Mouse (Mus musculus): ENCODE data around the gene Ifna16.

DNA sequence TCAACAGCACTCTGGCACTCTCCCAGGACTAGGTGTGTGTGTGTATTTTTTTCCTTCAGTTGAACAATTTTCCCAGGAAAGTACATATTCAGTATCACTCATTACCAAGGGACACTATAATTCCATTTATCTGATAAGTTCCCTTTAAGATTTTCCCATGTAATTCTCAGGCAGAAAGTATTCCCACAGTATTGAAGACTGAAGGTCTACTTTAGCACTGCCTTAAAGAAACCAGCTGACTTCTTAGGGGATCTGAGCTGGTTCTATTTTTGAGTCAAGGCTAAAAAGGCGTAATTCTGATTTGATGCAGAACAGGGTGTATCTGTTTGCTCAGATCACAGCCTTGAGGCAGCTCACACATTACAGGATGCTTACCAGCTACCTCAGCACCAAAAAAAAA is 42.0 kb upstream of the Ifna16 start:
- TF ChIP-seq CTCF (IDR thresholded peaks at IDR 0.05; ENCODE audit: borderline replicate concordance, insufficient read depth, low read length) (no peak), POLR2A (IDR thresholded peaks at IDR 0.05; ENCODE audit: low read depth, low read length) (no peak)

Data from embryonic fibroblast, embryonic 13.5 days (primary cell).